Mouse (Mus musculus) brain, embryonic 18.5 days (tissue): Measurements from ENCODE around the gene Afmid.
"Not testable (repeated sequence)": the region's sequence is repeated elsewhere in the genome, so short reads cannot be mapped to it uniquely, and the experiment has no call there.

ENCODE experiments used
- DNase-seq: peaks from one replicate; pipeline ENCODE4 v3.0.0-alpha.2; 2012; ENCODE audit warnings: low read depth, low spot score

Afmid gene

GRCm38 (mm10) chr11:117794035-117794551 is 31.6 kb upstream of the Afmid start:
- no peak for DNase-seq

- no peak for DNase-seq
Measured at GRCm38 (mm10) chr11:117796954-117797353, 28.8 kb upstream of the Afmid start.

GRCm38 (mm10) chr11:117797511-117798159 is 28.1 kb upstream of the Afmid start, which contains the start of gene 6030468B19Rik:
Gene 6030468B19Rik, plus strand, starts transcription at chr11:117797660.
- no peak for DNase-seq

GRCm38 (mm10) chr11:117798160-117798541 is 27.6 kb upstream of the Afmid start:
- no peak for DNase-seq

- DNase-seq: no peak
Measured at GRCm38 (mm10) chr11:117799174-117799573, 26.6 kb upstream of the Afmid start.

GRCm38 (mm10) chr11:117800038-117800437 is 25.7 kb upstream of the Afmid start:
- DNase-seq: no peak

- no peak for DNase-seq
Measured at GRCm38 (mm10) chr11:117801650-117802049, 24.1 kb upstream of the Afmid start.

- DNase-seq: no peak
Measured at GRCm38 (mm10) chr11:117803166-117803688, 22.5 kb upstream of the Afmid start.

GRCm38 (mm10) chr11:117806781-117807180 is 18.9 kb upstream of the Afmid start:
- DNase-seq: no peak

GRCm38 (mm10) chr11:117809407-117810311 is 16.1 kb upstream of the Afmid start, which contains the start of the genes Gm20708 and Syngr2:
Gene Gm20708, plus strand, starts transcription at chr11:117809668.
Gene Syngr2, plus strand, starts transcription at chr11:117809668.
- DNase-seq: no peak

GRCm38 (mm10) chr11:117810401-117811046 is 15.2 kb upstream of the Afmid start:
- DNase-seq: no peak

- no peak for DNase-seq
Measured at GRCm38 (mm10) chr11:117813867-117814266, 11.9 kb upstream of the Afmid start.

- no peak for DNase-seq
Measured at GRCm38 (mm10) chr11:117814704-117815366, 10.9 kb upstream of the Afmid start.

- DNase-seq: not testable (repeated sequence)
Measured at GRCm38 (mm10) chr11:117815850-117816249, 9.9 kb upstream of the Afmid start.

- no peak for DNase-seq
Measured at GRCm38 (mm10) chr11:117816389-117816996, 9.2 kb upstream of the Afmid start.

GRCm38 (mm10) chr11:117819095-117819494 is 6.6 kb upstream of the Afmid start:
- DNase-seq: no peak

GRCm38 (mm10) chr11:117820173-117820572 is 5.6 kb upstream of the Afmid start:
- no peak for DNase-seq

- no peak for DNase-seq
Measured at GRCm38 (mm10) chr11:117821868-117822267, 3.9 kb upstream of the Afmid start.

- no peak for DNase-seq
Measured at GRCm38 (mm10) chr11:117822728-117823241, 2.9 kb upstream of the Afmid start.

- no peak for DNase-seq
Measured at GRCm38 (mm10) chr11:117823411-117823810, 2.3 kb upstream of the Afmid start.
